Mouse (Mus musculus) olfactory bulb, adult 2 months (tissue): ENCODE data around the gene Galnt17.

Source experiments
- CTCF ChIP-seq: fragments of 200-500 bp; IDR thresholded peaks from 2 replicates; pipeline ENCODE4 v1.5.1; 2012; ENCODE audit warnings: low read depth, mild to moderate bottlenecking, low read length, moderate library complexity; ENCODE audit not compliant: insufficient read depth
- POLR2A ChIP-seq: fragments of 200-500 bp; IDR thresholded peaks from 2 replicates; pipeline ENCODE4 v1.6.1; 2012; ENCODE audit warnings: mild to moderate bottlenecking, low read depth, low read length, moderate library complexity; ENCODE audit not compliant: insufficient read depth

GRCm38 (mm10) chr5:131286680-131287079, 21.6 kb downstream of the Galnt17 start:
- TF ChIP-seq CTCF (no peak), POLR2A (no peak)
